Mouse (Mus musculus): ENCODE results near the gene Tbl1x.

- TF ChIP-seq MEF2A (IDR thresholded peaks at IDR 0.05; ENCODE audit: borderline replicate concordance, low read depth, low read length) = no peak
- TF ChIP-seq BHLHE40 (IDR thresholded peaks at IDR 0.05; ENCODE audit: low read depth, low read length) = peak; percentile 49; the same call in 1 of the 2 replicates
- TF ChIP-seq POLR2A (IDR thresholded peaks at IDR 0.05; ENCODE audit: low read depth, low read length) = no peak; the same call in 1 of the 2 replicates
- no peak for TF ChIP-seq CHD1 (IDR thresholded peaks at IDR 0.05; ENCODE audit: low read depth, low read length)
- no peak for TF ChIP-seq POLR2AphosphoS2 (IDR thresholded peaks at IDR 0.05; ENCODE audit: low read depth, low read length)
- no peak for TF ChIP-seq GABPA (IDR thresholded peaks at IDR 0.05; ENCODE audit: insufficient replicate concordance, low read depth, low read length)
- TF ChIP-seq CTCF (conservative IDR thresholded peaks at IDR 0.05 in 1 of 2, IDR thresholded peaks at IDR 0.05 in 1 of 2; ENCODE audit: low read depth in 2 of 2, low read length in 2 of 2) = no peak
- peak; percentile 21; the same call in 1 of the 2 replicates for TF ChIP-seq MAX (IDR thresholded peaks at IDR 0.05; ENCODE audit: low read length)
- TF ChIP-seq USF1 (IDR thresholded peaks at IDR 0.05; ENCODE audit: low read depth, low read length) = no peak
Observed at GRCm38 (mm10) chrX:77510371-77511300, at the start of gene Tbl1x.
